Mouse (Mus musculus): ENCODE data around the gene Shld2.
A peak's percentile ranks its signal among the peaks of the same experiment; 100 is the strongest.
"Not testable (repeated sequence)": the region's sequence is repeated elsewhere in the genome, so short reads cannot be mapped to it uniquely, and the experiment has no call there.

Shld2 gene

GRCm38 (mm10) chr14:34288396-34288795 is 21.9 kb downstream of the Shld2 start:
- DNase-seq (ENCODE audit: low spot score in 2 of 2) = no peak

- DNase-seq (ENCODE audit: low spot score in 2 of 2) = no peak
Observed at GRCm38 (mm10) chr14:34281736-34282269, 28.5 kb downstream of the Shld2 start.

- DNase-seq (ENCODE audit: low spot score in 2 of 2) = no peak
Observed at GRCm38 (mm10) chr14:34280798-34281197, 29.5 kb downstream of the Shld2 start.

GRCm38 (mm10) chr14:34279726-34280125 is 30.6 kb downstream of the Shld2 start:
- DNase-seq (ENCODE audit: low spot score in 2 of 2) = no peak

GRCm38 (mm10) chr14:34275225-34275624 is 35.1 kb downstream of the Shld2 start:
- DNase-seq (ENCODE audit: low spot score in 2 of 2) = no peak

GRCm38 (mm10) chr14:34274141-34274540 is 36.2 kb downstream of the Shld2 start:
- DNase-seq (ENCODE audit: low spot score in 2 of 2) = no peak

GRCm38 (mm10) chr14:34273280-34273679 is 37.0 kb downstream of the Shld2 start:
- no peak for DNase-seq (ENCODE audit: low spot score in 2 of 2)

- no peak for DNase-seq (ENCODE audit: low spot score in 2 of 2)
Observed at GRCm38 (mm10) chr14:34268046-34268445, 42.2 kb downstream of the Shld2 start.

- DNase-seq (ENCODE audit: low spot score in 2 of 2) = not testable (repeated sequence)
Observed at GRCm38 (mm10) chr14:34258525-34258924, 51.8 kb downstream of the Shld2 start.

GRCm38 (mm10) chr14:34253261-34253660 is 57.0 kb downstream of the Shld2 start:
- no peak for DNase-seq (ENCODE audit: low spot score in 2 of 2)

GRCm38 (mm10) chr14:34252470-34253145 is 57.7 kb downstream of the Shld2 start:
- no peak for DNase-seq (ENCODE audit: low spot score in 2 of 2)

- no peak for DNase-seq (ENCODE audit: low spot score in 2 of 2)
Observed at GRCm38 (mm10) chr14:34240676-34241075, 69.6 kb downstream of the Shld2 start.

- no peak for DNase-seq (ENCODE audit: low spot score in 2 of 2)
Observed at GRCm38 (mm10) chr14:34240263-34240662, 70.0 kb downstream of the Shld2 start.

GRCm38 (mm10) chr14:34234630-34235380 is 75.5 kb downstream of the Shld2 start:
- peak in 1 of 2 experiments; percentile 40 for DNase-seq (ENCODE audit: low spot score in 2 of 2)

GRCm38 (mm10) chr14:34233846-34234245 is 76.4 kb downstream of the Shld2 start:
- no peak for DNase-seq (ENCODE audit: low spot score in 2 of 2)

- no peak for DNase-seq (ENCODE audit: low spot score in 2 of 2)
Observed at GRCm38 (mm10) chr14:34232866-34233680, 77.2 kb downstream of the Shld2 start.

GRCm38 (mm10) chr14:34232340-34232739 is 78.0 kb downstream of the Shld2 start:
- DNase-seq (ENCODE audit: low spot score in 2 of 2) = no peak

GRCm38 (mm10) chr14:34228830-34229506 is 81.3 kb downstream of the Shld2 start:
- DNase-seq (ENCODE audit: low spot score in 2 of 2) = no peak

- no peak for DNase-seq (ENCODE audit: low spot score in 2 of 2)
Observed at GRCm38 (mm10) chr14:34227981-34228380, 82.3 kb downstream of the Shld2 start.

GRCm38 (mm10) chr14:34226566-34226965 is 83.7 kb downstream of the Shld2 start:
- DNase-seq (ENCODE audit: low spot score in 2 of 2) = no peak

- DNase-seq (ENCODE audit: low spot score in 2 of 2) = no peak
Observed at GRCm38 (mm10) chr14:34225986-34226385, 84.3 kb downstream of the Shld2 start.

Measured in left cerebral cortex, adult 9 months (tissue).